Mouse (Mus musculus) intestine, postnatal 0 days (tissue): ENCODE data around the gene Ccdc146. TPM values are rescaled to one million over a fixed set of nuclear protein-coding genes. Genes with fewer than 3 reads are reported as not detected.

Experiments
- ATAC-seq: fragments of 200-750 bp; cut with Nextera tagmentation; 2 replicates; pipeline ENCODE4 v1.8.0; 2017; ENCODE audit warnings: mild to moderate bottlenecking, moderate TSS enrichment, moderate library complexity
- H3K27ac ChIP-seq: fragments of 300-500 bp; sonication (generic); 2 replicates; pipeline ENCODE4 v1.5.1; 2014; ENCODE audit warnings: mild to moderate bottlenecking, low read depth, low read length, moderate library complexity
- H3K27me3 ChIP-seq: fragments of 300-500 bp; sonication (generic); replicated peaks from 2 replicates; pipeline ENCODE4 v1.6.1; 2014; ENCODE audit warnings: low read length, mixed read lengths; ENCODE audit not compliant: control insufficient read depth, insufficient read depth
- H3K36me3 ChIP-seq: fragments of 300-500 bp; sonication (generic); 2 replicates; pipeline ENCODE4 v1.6.1; 2014; ENCODE audit warnings: mild to moderate bottlenecking, moderate library complexity; ENCODE audit not compliant: control insufficient read depth, insufficient read depth
- H3K4me1 ChIP-seq: fragments of 300-500 bp; sonication (generic); replicated peaks from 2 replicates; pipeline ENCODE4 v1.6.1; 2014; ENCODE audit warnings: antibody characterized with exemption, low read length, mixed read lengths; ENCODE audit not compliant: control insufficient read depth, insufficient read depth
- H3K4me2 ChIP-seq: fragments of 300-500 bp; sonication (generic); replicated peaks from 2 replicates; pipeline ENCODE4 v1.6.1; 2014; ENCODE audit warnings: low read depth, mild to moderate bottlenecking, moderate library complexity
- H3K4me3 ChIP-seq: fragments of 300-500 bp; sonication (generic); 2 replicates; pipeline ENCODE4 v1.5.1; 2014; ENCODE audit warnings: low read depth, low read length
- H3K9ac ChIP-seq: fragments of 300-500 bp; sonication (generic); 2 replicates; pipeline ENCODE4 v1.6.1; 2014; ENCODE audit warnings: mild to moderate bottlenecking, low read depth, low read length
- H3K9me3 ChIP-seq: fragments of 300-500 bp; sonication (generic); 2 replicates; pipeline ENCODE4 v1.6.1; 2016; ENCODE audit warnings: mixed run types; ENCODE audit not compliant: control insufficient read depth
- CTCF ChIP-seq: sonication (generic); IDR thresholded peaks from 2 replicates; pipeline ENCODE4 v1.5.1; 2016; ENCODE audit warnings: low read depth, mild to moderate bottlenecking, control low read depth, antibody characterized with exemption, moderate library complexity
- WGBS: fragments of 180-500 bp; shearing (Covaris S2); extraction: QIAGEN DNeasy Blood & Tissue Kit; methylation state at CpG from one replicate; pipeline ENCODE4 v1.1.7; 2014; 5-methylcytosine and 5-hydroxymethylcytosine counted together
- polyA plus RNA-seq: library from polyadenylated mRNA; unstranded; fragments of >200 nt; fragmentation: Nextera tagmentation; extraction: Ambion mirVana; gene quantifications from 2 replicates; pipeline ENCODE4 v1.2.1, GENCODE M21; 2015

Gene Ccdc146
- polyA plus RNA-seq, 1 experiment from 2014 or later = 0.44 TPM

GRCm38 (mm10) chr5:21438428-21438827 is 14.0 kb upstream of the Ccdc146 start:
- 68% methylated on average over 9 of the region's 9 CpGs for WGBS
- Histone ChIP-seq H3K9me3 (no peaks in the 10 kb centered on the region), H3K36me3 (0 out of 2 replicates have a peak, but pooled peaks cover 7% of the 10 kb centered on the region), H3K9ac (no peak overlapping the region), H3K4me2 (no peak overlapping the region), H3K27ac (no peak overlapping the region), H3K4me3 (no peak overlapping the region), H3K27me3 (no peaks in the 10 kb centered on the region), H3K4me1 (no peaks in the 10 kb centered on the region)
- no peak for TF ChIP-seq CTCF
- ATAC-seq = no peak

DNA sequence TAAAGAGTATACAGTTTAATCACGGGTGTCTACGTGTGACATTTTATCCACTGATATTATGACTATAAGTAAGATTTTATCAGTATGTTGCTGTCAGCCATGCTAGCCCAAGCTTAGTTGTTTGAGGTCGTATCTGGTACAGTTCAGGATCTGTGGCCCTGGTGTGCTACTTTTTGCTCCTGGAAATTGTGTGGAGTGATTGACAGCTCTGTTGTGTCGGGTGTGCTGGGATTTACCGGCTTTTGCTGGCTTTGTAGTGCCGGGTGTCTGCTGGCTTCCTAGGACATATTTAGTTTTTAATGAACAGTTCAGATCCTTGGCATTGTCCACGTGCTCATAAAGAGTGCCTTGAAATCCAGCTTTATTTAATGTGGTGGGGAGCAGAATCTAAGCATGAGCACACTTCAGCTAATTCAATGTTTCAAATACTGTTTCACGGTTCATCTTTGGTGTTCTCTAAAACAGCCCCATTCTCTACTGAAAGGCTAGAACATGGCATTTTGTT is 12.0 kb upstream of the Ccdc146 start:
- no peaks in the 10 kb centered on the region for H3K4me1 ChIP-seq
- no peak overlapping the region for H3K9ac ChIP-seq
- H3K9me3 ChIP-seq = no peaks in the 10 kb centered on the region
- no peak overlapping the region for H3K27ac ChIP-seq
- H3K4me3 ChIP-seq = no peak overlapping the region
- no peak for TF ChIP-seq CTCF
- no peaks in the 10 kb centered on the region for H3K27me3 ChIP-seq
- WGBS = 79% methylated on average over 8 of the region's 8 CpGs
- no peak overlapping the region for H3K4me2 ChIP-seq
- ATAC-seq = no peak
- no peaks in the 10 kb centered on the region for H3K36me3 ChIP-seq

- no peak overlapping the region for H3K27ac ChIP-seq
- no peak overlapping the region for H3K4me2 ChIP-seq
- no peaks in the 10 kb centered on the region for H3K27me3 ChIP-seq
- H3K4me1 ChIP-seq = no peaks in the 10 kb centered on the region
- WGBS = 70% methylated on average over 11 of the region's 11 CpGs
- no peaks in the 10 kb centered on the region for H3K9me3 ChIP-seq
- H3K4me3 ChIP-seq = no peak overlapping the region
- peak; percentile 75 for TF ChIP-seq CTCF
- H3K36me3 ChIP-seq = no peaks in the 10 kb centered on the region
- no peak for ATAC-seq
- H3K9ac ChIP-seq = no peak overlapping the region
Measured at GRCm38 (mm10) chr5:21434148-21434929, 9.9 kb upstream of the Ccdc146 start.

DNA sequence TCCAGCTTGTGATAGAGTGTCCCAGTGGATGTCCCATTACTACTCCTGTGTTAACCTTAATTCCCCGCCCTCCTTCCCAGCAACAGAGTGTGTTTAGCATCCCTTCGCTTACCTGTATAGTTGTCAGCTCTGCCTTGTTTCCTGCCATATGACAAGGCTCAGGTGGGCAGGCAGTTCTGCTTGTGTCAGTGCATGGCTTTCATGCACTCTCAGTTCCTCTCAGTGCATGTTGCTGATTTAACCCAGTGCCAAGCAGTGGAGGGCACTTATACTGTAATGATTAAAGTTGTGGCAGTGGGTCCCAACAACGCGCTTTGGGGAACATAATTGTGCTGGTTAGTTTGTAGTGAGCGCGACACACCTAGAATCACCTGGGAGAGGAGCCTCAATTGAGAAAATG is 2.2 kb upstream of the Ccdc146 start:
- no peak for TF ChIP-seq CTCF
- no peak overlapping the region for H3K9ac ChIP-seq
- WGBS = 85% methylated on average over 6 of the region's 6 CpGs
- peak overlapping the region; percentile 97; the same call in 1 of the 2 replicates for H3K4me2 ChIP-seq
- no peak for ATAC-seq
- H3K9me3 ChIP-seq = no peaks in the 10 kb centered on the region
- no peak overlapping the region for H3K27ac ChIP-seq
- no peaks in the 10 kb centered on the region for H3K4me1 ChIP-seq
- H3K27me3 ChIP-seq = no peaks in the 10 kb centered on the region
- H3K36me3 ChIP-seq = no peaks in the 10 kb centered on the region
- no peak overlapping the region for H3K4me3 ChIP-seq

DNA sequence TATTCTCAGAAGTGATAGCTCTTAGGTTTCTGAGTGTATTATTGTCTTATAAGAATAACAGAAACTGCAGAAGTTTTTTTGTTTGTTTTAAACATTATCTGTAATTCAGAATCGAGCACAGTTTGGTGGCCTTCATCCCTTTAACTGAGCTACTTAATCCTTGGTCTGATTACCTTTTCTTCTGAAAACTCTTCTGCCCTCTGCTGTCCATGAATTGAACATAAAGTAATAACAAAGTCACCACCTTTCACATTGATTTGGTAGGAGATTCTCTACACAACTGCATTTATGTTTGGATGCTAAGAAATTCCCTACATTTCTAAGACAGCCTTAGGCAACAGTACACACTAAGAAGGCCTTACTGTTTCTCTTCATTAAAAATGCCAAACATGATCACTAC is 3.9 kb downstream of the Ccdc146 start:
- no peak for ATAC-seq
- peak; percentile 75 for TF ChIP-seq CTCF
- WGBS = 7% methylated on average over 1 of the region's 1 CpGs
- Histone ChIP-seq H3K9ac (no peak overlapping the region), H3K27ac (no peak overlapping the region), H3K9me3 (no peaks in the 10 kb centered on the region), H3K4me1 (no peaks in the 10 kb centered on the region), H3K36me3 (no peaks in the 10 kb centered on the region), H3K4me2 (no peak overlapping the region), H3K27me3 (no peaks in the 10 kb centered on the region), H3K4me3 (no peak overlapping the region)

DNA sequence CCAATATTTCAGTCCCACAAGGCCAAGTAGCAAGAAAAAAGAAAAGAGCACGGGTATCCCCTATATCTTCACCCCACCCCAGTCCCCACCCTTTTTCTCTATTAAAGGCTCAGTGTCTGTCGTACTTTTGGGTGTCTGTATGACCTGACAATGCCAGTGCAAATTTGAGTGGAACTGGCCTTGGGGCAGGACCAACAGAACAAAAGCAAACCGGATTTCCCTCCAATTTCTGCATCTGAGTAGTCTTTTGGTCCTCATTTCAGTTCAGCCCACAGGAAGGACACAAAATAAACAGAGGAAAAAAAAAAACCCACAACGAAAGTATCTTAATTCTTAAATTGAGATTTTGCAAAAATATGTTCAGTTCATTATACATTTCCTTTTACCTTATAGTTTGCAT is 5.9 kb downstream of the Ccdc146 start:
- H3K27ac ChIP-seq = no peak overlapping the region
- no peaks in the 10 kb centered on the region for H3K27me3 ChIP-seq
- no peaks in the 10 kb centered on the region for H3K4me1 ChIP-seq
- H3K4me2 ChIP-seq = no peak overlapping the region
- WGBS = 63% methylated on average over 4 of the region's 4 CpGs
- no peaks in the 10 kb centered on the region for H3K36me3 ChIP-seq
- H3K9ac ChIP-seq = no peak overlapping the region
- H3K4me3 ChIP-seq = no peak overlapping the region
- no peak for TF ChIP-seq CTCF
- H3K9me3 ChIP-seq = no peaks in the 10 kb centered on the region
- no peak for ATAC-seq
